9 mouse cellular contexts compared by ENCODE assay signal in genomic region chr15:31150546-31151471, GRCm38 (mm10).
DNase-seq lines count a peak whose midpoint lies in the region; ATAC-seq and TF ChIP-seq lines count a peak whose summit lies in the region.
"Had no signal": no experiment of that assay in that cellular context is flagged by ENCODE, and none has a peak within 500 bp of the region (broad histone marks: within the 10 kb centered on the region; RNA-seq: fewer than 3 reads in every experiment).

No protein-coding gene starts in this region.

- TF ChIP-seq CTCF in Patski (IDR thresholded peaks at IDR 0.05), result peak; percentile 87
- TF ChIP-seq CTCF in testis, adult 2 months (IDR thresholded peaks at IDR 0.05; ENCODE audit: control insufficient read depth, insufficient read depth, insufficient replicate concordance, low read depth, low read length), result peak; percentile 34; the same call in 1 of the 2 replicates

- 0 out of 2 replicates have a peak overlapping the region, but pooled peaks have one; percentile 9 for H3K4me2 ChIP-seq in forebrain, embryonic 16.5 days (ENCODE audit: low read length)
- H3K4me2 ChIP-seq in hindbrain, embryonic 14.5 days (replicated peaks), result peak overlapping the region; percentile 31
- peak overlapping the region; percentile 36 for H3K4me2 ChIP-seq in midbrain, embryonic 13.5 days (replicated peaks)
- H3K4me2 ChIP-seq: stomach, embryonic 15.5 days had no signal

- H3K9ac ChIP-seq in forebrain, embryonic 16.5 days (replicated peaks; ENCODE audit: low read depth, low read length), result no peak overlapping the region
- no peak overlapping the region for H3K9ac ChIP-seq in hindbrain, embryonic 14.5 days
- 0 out of 2 replicates have a peak overlapping the region, but pooled peaks have one; percentile 10 for H3K9ac ChIP-seq in midbrain, embryonic 13.5 days (replicated peaks)
- H3K9ac ChIP-seq: stomach, embryonic 15.5 days had no signal

- CTCF ChIA-PET in Patski (lab: Charles Lee), result interaction anchor here (0.7 to 2.5 kb wide), 18 partner anchors 8 to 231 kb away, joined by 3 to 7 read pairs (median 4); partner anchors contain the start of gene Dap

- TF ChIP-seq POLR2A in testis, adult 2 months (IDR thresholded peaks at IDR 0.05; ENCODE audit: control insufficient read depth, low read depth, low read length), result no peak

- DNase-seq in Patski (ENCODE audit: low read depth, low spot score), result peak; percentile 53
- DNase-seq in cerebellum, adult 11 months, result peak; percentile 55
- peak; percentile 85 for DNase-seq in hindbrain, embryonic 14.5 days (ENCODE audit: low spot score)
- DNase-seq in left cerebral cortex, adult 18-20 months (ENCODE audit: low spot score in 2 of 2), result peak; percentile 77 to 81
- no peak for DNase-seq in spleen, postnatal 14 days (ENCODE audit: low spot score in 2 of 2)

- POLR2A ChIA-PET in Patski (lab: Charles Lee), result interaction anchor here (0.6 to 0.7 kb wide), 2 partner anchors 35 to 67 kb away, joined by 3 read pairs; no protein-coding TSS in a partner anchor

- peaks cover 2% of the 10 kb centered on the region for H3K27me3 ChIP-seq in Patski
- H3K27me3 ChIP-seq in forebrain, embryonic 16.5 days (replicated peaks; ENCODE audit: control insufficient read depth, insufficient read depth, low read length), result no peaks in the 10 kb centered on the region
- H3K27me3 ChIP-seq in hindbrain, embryonic 14.5 days (ENCODE audit: control insufficient read depth, insufficient read depth, low read length), result no peaks in the 10 kb centered on the region
- H3K27me3 ChIP-seq in midbrain, embryonic 13.5 days, result no peaks in the 10 kb centered on the region
- H3K27me3 ChIP-seq in testis, adult 2 months (ENCODE audit: control insufficient read depth, insufficient read depth, low read length), result no peaks in the 10 kb centered on the region
- H3K27me3 ChIP-seq: stomach, embryonic 15.5 days had no signal

- peaks cover 10% of the 10 kb centered on the region for H3K4me1 ChIP-seq in forebrain, embryonic 16.5 days (replicated peaks; ENCODE audit: control insufficient read depth, insufficient read depth, low read length)
- H3K4me1 ChIP-seq in hindbrain, embryonic 14.5 days (replicated peaks; ENCODE audit: control insufficient read depth, insufficient read depth, low read length), result no peaks in the 10 kb centered on the region; the same call in 1 of the 2 replicates
- H3K4me1 ChIP-seq in midbrain, embryonic 13.5 days (replicated peaks), result peaks cover 9% of the 10 kb centered on the region
- H3K4me1 ChIP-seq in testis, adult 2 months (ENCODE audit: control insufficient read depth, insufficient read depth, low read length), result no peaks in the 10 kb centered on the region; the same call in 1 of the 2 replicates
- H3K4me1 ChIP-seq: stomach, embryonic 15.5 days had no signal

- no peak overlapping the region for H3K27ac ChIP-seq in forebrain, embryonic 16.5 days (ENCODE audit: low read length)
- H3K27ac ChIP-seq in hindbrain, embryonic 14.5 days, result no peak overlapping the region
- no peak overlapping the region for H3K27ac ChIP-seq in midbrain, embryonic 13.5 days
- no peak overlapping the region for H3K27ac ChIP-seq in testis, adult 2 months (ENCODE audit: control insufficient read depth, insufficient read depth, low read depth, low read length)
- H3K27ac ChIP-seq: stomach, embryonic 15.5 days had no signal

- no peaks in the 10 kb centered on the region for H3K36me3 ChIP-seq in forebrain, embryonic 16.5 days (ENCODE audit: control insufficient read depth, insufficient read depth)
- H3K36me3 ChIP-seq in hindbrain, embryonic 14.5 days (replicated peaks; ENCODE audit: control insufficient read depth, insufficient read depth), result no peaks in the 10 kb centered on the region
- no peaks in the 10 kb centered on the region for H3K36me3 ChIP-seq in midbrain, embryonic 13.5 days
- H3K36me3 ChIP-seq in testis, adult 2 months (ENCODE audit: control insufficient read depth, insufficient read depth, low read length), result no peaks in the 10 kb centered on the region
- H3K36me3 ChIP-seq: stomach, embryonic 15.5 days had no signal

- no peak overlapping the region for H3K4me3 ChIP-seq in forebrain, embryonic 16.5 days (replicated peaks; ENCODE audit: low read length)
- H3K4me3 ChIP-seq in hindbrain, embryonic 14.5 days (replicated peaks; ENCODE audit: low read length), result no peak overlapping the region
- no peak overlapping the region for H3K4me3 ChIP-seq in midbrain, embryonic 13.5 days (replicated peaks)
- no peak overlapping the region for H3K4me3 ChIP-seq in testis, adult 2 months (ENCODE audit: control insufficient read depth, low read depth, low read length)
- H3K4me3 ChIP-seq: stomach, embryonic 15.5 days had no signal

- in situ Hi-C loops in Patski (cut with MboI; ENCODE audit: low pct_unique_long_range_greater_than_20kb), result loop anchor here (5.0 kb wide), 1 partner anchor 224 kb away; no protein-coding TSS in a partner anchor

- 33% methylated on average over 21 of the region's 21 CpGs for WGBS in forebrain, embryonic 16.5 days
- WGBS in hindbrain, embryonic 14.5 days, result 39% methylated on average over 21 of the region's 21 CpGs
- 30% methylated on average over 21 of the region's 21 CpGs for WGBS in midbrain, embryonic 13.5 days

- H3K9me3 ChIP-seq in forebrain, embryonic 16.5 days (ENCODE audit: control insufficient read depth, low read length), result no peaks in the 10 kb centered on the region
- no peaks in the 10 kb centered on the region for H3K9me3 ChIP-seq in hindbrain, embryonic 14.5 days (ENCODE audit: control insufficient read depth, low read length)
- no peaks in the 10 kb centered on the region for H3K9me3 ChIP-seq in midbrain, embryonic 13.5 days
- H3K9me3 ChIP-seq: stomach, embryonic 15.5 days had no signal

- ATAC-seq in Patski, result peak; percentile 90
- ATAC-seq in forebrain, embryonic 16.5 days, result peak; percentile 77
- peak; percentile 90 for ATAC-seq in hindbrain, embryonic 14.5 days (ENCODE audit: low FRiP score)
- ATAC-seq in midbrain, embryonic 13.5 days, result peak; percentile 93

Comparison
In these comparisons a context has a peak if more than half of its experiments do, and no peak if none do; other contexts are left out.
1. DNase-seq: peak in Patski (single experiment), cerebellum, adult 11 months (single experiment), hindbrain, embryonic 14.5 days (single experiment) and left cerebral cortex, adult 18-20 months (2 of 2); none in spleen, postnatal 14 days (0 of 2).
2. Peak in every context shown above with its lines, with median percentiles within 50 percentile points of each other: ATAC-seq and H3K4me2 ChIP-seq.